Mouse (Mus musculus) layer of hippocampus, adult 8-10 months (tissue): Measurements from ENCODE around the gene Cpa4. TPM values are rescaled to one million over a fixed set of nuclear protein-coding genes. Genes with fewer than 3 reads are reported as not detected.

Source experiments
- DNase-seq, 2 experiments: peaks; one replicate each; pipeline ENCODE4 v3.0.0; 2022; ENCODE audit warnings: low spot score in 2 of 2
- total RNA-seq, 4 experiments: library from RNA; stranded (reverse); gene quantifications; 2 replicates each; pipeline ENCODE4 v1.2.4; 2022

The Cpa4 gene
- total RNA-seq, 4 experiments from 2014 or later: 0.13 to 0.16 TPM; not detected in 2

- no peak for DNase-seq
Measured at GRCm38 (mm10) chr6:30589819-30590218, 21.6 kb downstream of the Cpa4 start.

- DNase-seq: no peak
Measured at GRCm38 (mm10) chr6:30591851-30592404, 23.8 kb downstream of the Cpa4 start.

GRCm38 (mm10) chr6:30592417-30592974, 24.3 kb downstream of the Cpa4 start:
- DNase-seq: no peak

GRCm38 (mm10) chr6:30594364-30594763, 26.2 kb downstream of the Cpa4 start:
- no peak for DNase-seq

- DNase-seq: no peak
Measured at GRCm38 (mm10) chr6:30596230-30596898, 28.2 kb downstream of the Cpa4 start.

GRCm38 (mm10) chr6:30600033-30600432, 31.9 kb downstream of the Cpa4 start:
- DNase-seq: no peak

- no peak for DNase-seq
Measured at GRCm38 (mm10) chr6:30600995-30601394, 32.8 kb downstream of the Cpa4 start.

- DNase-seq: no peak
Measured at GRCm38 (mm10) chr6:30604342-30604867, 36.2 kb downstream of the Cpa4 start.

GRCm38 (mm10) chr6:30605111-30605510, 36.9 kb downstream of the Cpa4 start:
- no peak for DNase-seq

GRCm38 (mm10) chr6:30605672-30606071, 37.5 kb downstream of the Cpa4 start:
- DNase-seq: no peak

- no peak for DNase-seq
Measured at GRCm38 (mm10) chr6:30610710-30611109, 42.5 kb downstream of the Cpa4 start, which contains the start of gene Cpa5. Gene Cpa5, plus strand, starts transcription at chr6:30611010.

GRCm38 (mm10) chr6:30611212-30611611, 43.0 kb downstream of the Cpa4 start:
- DNase-seq: no peak

GRCm38 (mm10) chr6:30614251-30614650, 46.1 kb downstream of the Cpa4 start:
- DNase-seq: no peak

- no peak for DNase-seq
Measured at GRCm38 (mm10) chr6:30615741-30616140, 47.6 kb downstream of the Cpa4 start.

GRCm38 (mm10) chr6:30616491-30616941, 48.3 kb downstream of the Cpa4 start:
- DNase-seq: no peak

GRCm38 (mm10) chr6:30617020-30617958, 49.1 kb downstream of the Cpa4 start:
- DNase-seq: no peak

GRCm38 (mm10) chr6:30617959-30618590, 49.9 kb downstream of the Cpa4 start:
- peak; percentile 49 to 71 for DNase-seq

GRCm38 (mm10) chr6:30618735-30619134, 50.6 kb downstream of the Cpa4 start:
- DNase-seq: no peak

- no peak for DNase-seq
Measured at GRCm38 (mm10) chr6:30619606-30620005, 51.4 kb downstream of the Cpa4 start.

GRCm38 (mm10) chr6:30620591-30620990, 52.4 kb downstream of the Cpa4 start:
- no peak for DNase-seq

GRCm38 (mm10) chr6:30620994-30621393, 52.8 kb downstream of the Cpa4 start:
- DNase-seq: no peak
